Mouse (Mus musculus) lung, postnatal 0 days (tissue): ENCODE results near the gene Sh3bp2. TPM values are rescaled to one million over a fixed set of nuclear protein-coding genes. Genes with fewer than 3 reads are reported as not detected.

Source experiments
- ATAC-seq: fragments of 200-750 bp; cut with Nextera tagmentation; 2 replicates; pipeline ENCODE4 v1.8.0; 2017; ENCODE audit warnings: moderate library complexity
- DNase-seq: peaks from one replicate; pipeline ENCODE4 v3.0.0-alpha.2; 2016; ENCODE audit warnings: low spot score
- H3K27ac ChIP-seq: fragments of 300-500 bp; sonication (generic); 2 replicates; pipeline ENCODE4 v1.5.1; 2014; ENCODE audit warnings: antibody characterized with exemption, mild to moderate bottlenecking, low read length, mixed read lengths
- H3K27me3 ChIP-seq: fragments of 300-500 bp; sonication (generic); replicated peaks from 2 replicates; pipeline ENCODE4 v1.6.1; 2014; ENCODE audit warnings: low read length, mixed read lengths; ENCODE audit not compliant: insufficient read depth
- H3K36me3 ChIP-seq: fragments of 300-500 bp; sonication (generic); 2 replicates; pipeline ENCODE4 v1.6.1; 2014; ENCODE audit warnings: low read length, mixed read lengths; ENCODE audit not compliant: insufficient read depth
- H3K4me1 ChIP-seq: fragments of 300-500 bp; sonication (generic); 2 replicates; pipeline ENCODE4 v1.6.1; 2014; ENCODE audit warnings: antibody characterized with exemption, low read depth, low read length, mixed read lengths; ENCODE audit not compliant: insufficient read depth
- H3K4me2 ChIP-seq: fragments of 300-500 bp; sonication (generic); replicated peaks from 2 replicates; pipeline ENCODE4 v1.6.1; 2014; ENCODE audit warnings: low read depth, mild to moderate bottlenecking, low read length, moderate library complexity, mixed read lengths
- H3K4me3 ChIP-seq: fragments of 300-500 bp; sonication (generic); 2 replicates; pipeline ENCODE4 v1.5.1; 2014; ENCODE audit warnings: low read depth, low read length
- H3K9ac ChIP-seq: fragments of 300-500 bp; sonication (generic); replicated peaks from 2 replicates; pipeline ENCODE4 v1.6.1; 2014; ENCODE audit warnings: low read depth, mild to moderate bottlenecking
- H3K9me3 ChIP-seq: fragments of 300-500 bp; sonication (generic); 2 replicates; pipeline ENCODE4 v1.6.1; 2016; ENCODE audit warnings: low read length, mixed read lengths
- CTCF ChIP-seq: IDR thresholded peaks from 2 replicates; pipeline ENCODE4 v1.5.1; 2016; ENCODE audit warnings: antibody characterized with exemption, mild to moderate bottlenecking
- EP300 ChIP-seq: IDR thresholded peaks from 2 replicates; pipeline ENCODE4 v1.6.1; 2016; ENCODE audit warnings: antibody characterized with exemption, mild to moderate bottlenecking, control low read depth
- WGBS: fragments of 180-500 bp; shearing (Covaris S2); extraction: QIAGEN DNeasy Blood & Tissue Kit; methylation state at CpG from one replicate; pipeline ENCODE4 v1.1.7; 2014; 5-methylcytosine and 5-hydroxymethylcytosine counted together
- polyA plus RNA-seq: library from polyadenylated mRNA; unstranded; fragments of >200 nt; fragmentation: Nextera tagmentation; extraction: Ambion mirVana; gene quantifications from 2 replicates; pipeline ENCODE4 v1.2.1, GENCODE M21; 2015

Gene Sh3bp2
- polyA plus RNA-seq, 1 experiment from 2014 or later = 7.7 TPM

GRCm38 (mm10) chr5:34513466-34514217 lies 12.0 kb upstream of the Sh3bp2 start, which contains the start of gene Tnip2:
Tnip2 (minus strand) TSS chr5:34513991.
- under 1% methylated on average over 64 of the region's 64 CpGs for WGBS

GRCm38 (mm10) chr5:34514218-34514566 lies 11.4 kb upstream of the Sh3bp2 start:
- H3K27me3 ChIP-seq = no peaks in the 10 kb centered on the region
- H3K4me3 ChIP-seq = peak overlapping the region; percentile 76
- no peaks in the 10 kb centered on the region; the same call in 1 of the 2 replicates for H3K4me1 ChIP-seq
- no peaks in the 10 kb centered on the region for H3K9me3 ChIP-seq
- no peak overlapping the region for H3K27ac ChIP-seq
- no peaks in the 10 kb centered on the region for H3K36me3 ChIP-seq
- TF ChIP-seq CTCF = no peak
- TF ChIP-seq EP300 = no peak
- peak overlapping the region; percentile 29; the same call in 1 of the 2 replicates for H3K9ac ChIP-seq
- H3K4me2 ChIP-seq = peak overlapping the region; percentile 95
- ATAC-seq (peak; percentile 45), DNase-seq (no peak)
- WGBS = 8% methylated on average over 7 of the region's 7 CpGs

More at GRCm38 (mm10) chr5:34513466-34514217, 12.0 kb upstream of the Sh3bp2 start, which contains the start of gene Tnip2:
- no peak for TF ChIP-seq EP300
- no peak for TF ChIP-seq CTCF
- H3K27ac ChIP-seq = peak within 1 kb of the TSS; percentile 85
- H3K9me3 ChIP-seq = no peaks in the 10 kb centered on the region
- H3K4me3 ChIP-seq = peak within 1 kb of the TSS; percentile 76
- ATAC-seq (peak; percentile 99), DNase-seq (peak; percentile 98)
- H3K36me3 ChIP-seq = no peaks in the 10 kb centered on the region
- no peaks in the 10 kb centered on the region for H3K27me3 ChIP-seq
- H3K4me2 ChIP-seq = peak within 1 kb of the TSS; percentile 95
- H3K4me1 ChIP-seq = no peaks in the 10 kb centered on the region; the same call in 1 of the 2 replicates
- H3K9ac ChIP-seq = peak within 1 kb of the TSS; percentile 92

DNA sequence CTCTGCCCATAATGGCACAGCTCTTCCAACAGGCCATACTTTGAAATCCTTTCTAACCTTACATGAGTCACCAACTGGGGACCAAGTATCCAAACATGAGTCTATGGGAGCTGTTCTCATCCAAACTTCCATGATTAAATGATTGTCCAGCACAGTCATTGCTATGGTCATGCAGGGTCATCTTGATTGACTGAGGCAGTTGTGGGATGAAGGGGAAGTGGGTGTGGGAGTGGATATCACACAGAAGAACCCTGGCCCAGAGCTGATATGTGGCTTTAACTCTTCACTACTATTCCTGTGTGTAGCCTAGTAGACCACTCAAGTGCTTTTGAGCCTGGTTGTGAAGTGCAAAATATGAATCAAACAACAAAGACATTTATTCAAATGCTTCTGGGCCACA lies 10.5 kb upstream of the Sh3bp2 start:
- H3K4me1 ChIP-seq = no peaks in the 10 kb centered on the region; the same call in 1 of the 2 replicates
- H3K9me3 ChIP-seq = no peaks in the 10 kb centered on the region
- TF ChIP-seq EP300 = no peak
- no peak for TF ChIP-seq CTCF
- H3K4me2 ChIP-seq = no peak overlapping the region
- no peaks in the 10 kb centered on the region for H3K27me3 ChIP-seq
- no peak overlapping the region for H3K9ac ChIP-seq
- ATAC-seq = no peak
- no peak overlapping the region for H3K4me3 ChIP-seq
- DNase-seq = no peak
- no peak overlapping the region for H3K27ac ChIP-seq
- H3K36me3 ChIP-seq = no peaks in the 10 kb centered on the region

- H3K36me3 ChIP-seq = no peaks in the 10 kb centered on the region
- no peak overlapping the region for H3K4me3 ChIP-seq
- no peak for ATAC-seq
- no peaks in the 10 kb centered on the region for H3K9me3 ChIP-seq
- H3K27me3 ChIP-seq = no peaks in the 10 kb centered on the region
- H3K27ac ChIP-seq = no peak overlapping the region
- no peaks in the 10 kb centered on the region; the same call in 1 of the 2 replicates for H3K4me1 ChIP-seq
- DNase-seq = peak; percentile 80
- H3K4me2 ChIP-seq = no peak overlapping the region
- no peak overlapping the region for H3K9ac ChIP-seq
- WGBS = 27% methylated on average over 3 of the region's 3 CpGs
- no peak for TF ChIP-seq EP300
- TF ChIP-seq CTCF = peak; percentile 95
Observed at GRCm38 (mm10) chr5:34517913-34518312, 7.7 kb upstream of the Sh3bp2 start.

GRCm38 (mm10) chr5:34519389-34519910 lies 6.2 kb upstream of the Sh3bp2 start:
- 64% methylated on average over 9 of the region's 9 CpGs for WGBS
- Histone ChIP-seq H3K4me3 (no peak overlapping the region), H3K9ac (no peak overlapping the region), H3K36me3 (no peaks in the 10 kb centered on the region), H3K4me1 (no peaks in the 10 kb centered on the region), H3K4me2 (no peak overlapping the region), H3K27me3 (no peaks in the 10 kb centered on the region), H3K27ac (no peak overlapping the region), H3K9me3 (no peaks in the 10 kb centered on the region)
- TF ChIP-seq EP300 (no peak), CTCF (no peak)
- DNase-seq (no peak), ATAC-seq (no peak)

DNA sequence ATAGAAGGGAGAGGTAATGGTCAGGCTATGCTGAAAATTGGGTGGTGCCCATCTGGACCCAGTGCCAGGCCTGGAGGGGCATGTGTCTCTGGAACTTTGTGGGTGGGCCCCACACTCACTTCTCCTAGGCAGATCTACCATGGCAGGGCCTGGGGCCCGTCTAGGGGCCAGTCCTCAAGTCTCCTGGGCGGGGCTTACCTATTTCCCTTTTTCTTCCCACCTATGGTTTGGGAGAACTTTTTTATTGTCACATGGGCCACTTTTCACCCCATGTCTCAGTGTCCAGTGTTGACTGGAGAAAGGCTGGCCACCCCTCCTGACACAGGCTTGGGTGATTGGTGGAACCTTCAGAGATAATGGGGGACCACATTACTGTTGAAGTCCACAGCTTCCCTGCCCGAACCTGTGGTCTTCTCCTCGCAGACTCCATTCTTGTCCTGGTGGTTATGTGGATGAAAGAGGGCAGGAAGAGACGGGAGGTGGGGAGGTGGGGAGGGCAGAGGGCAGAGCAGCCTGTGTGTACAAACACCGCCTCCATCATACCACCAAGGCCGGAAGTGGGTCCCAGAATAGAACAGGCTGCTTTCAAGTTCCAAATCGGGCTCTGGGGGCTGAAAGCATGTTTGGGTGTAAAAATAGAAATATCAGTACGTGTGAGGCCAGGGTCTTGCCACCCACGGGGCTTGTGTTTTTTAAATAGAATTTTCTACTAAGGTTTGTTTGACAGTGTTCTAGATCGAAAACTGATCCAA lies 5.0 kb upstream of the Sh3bp2 start:
- Histone ChIP-seq H3K4me1 (no peaks in the 10 kb centered on the region), H3K27me3 (no peaks in the 10 kb centered on the region), H3K27ac (no peak overlapping the region), H3K36me3 (no peaks in the 10 kb centered on the region), H3K4me2 (no peak overlapping the region), H3K4me3 (no peak overlapping the region), H3K9ac (no peak overlapping the region), H3K9me3 (no peaks in the 10 kb centered on the region)
- ATAC-seq = no peak
- 41% methylated on average over 11 of the region's 11 CpGs for WGBS
- TF ChIP-seq EP300 (no peak), CTCF (no peak)
- no peak for DNase-seq
